Mouse (Mus musculus): ENCODE results near the gene Srl.
"Not testable (repeated sequence)": the region's sequence is repeated elsewhere in the genome, so short reads cannot be mapped to it uniquely, and the experiment has no call there.

Gene Srl

DNA sequence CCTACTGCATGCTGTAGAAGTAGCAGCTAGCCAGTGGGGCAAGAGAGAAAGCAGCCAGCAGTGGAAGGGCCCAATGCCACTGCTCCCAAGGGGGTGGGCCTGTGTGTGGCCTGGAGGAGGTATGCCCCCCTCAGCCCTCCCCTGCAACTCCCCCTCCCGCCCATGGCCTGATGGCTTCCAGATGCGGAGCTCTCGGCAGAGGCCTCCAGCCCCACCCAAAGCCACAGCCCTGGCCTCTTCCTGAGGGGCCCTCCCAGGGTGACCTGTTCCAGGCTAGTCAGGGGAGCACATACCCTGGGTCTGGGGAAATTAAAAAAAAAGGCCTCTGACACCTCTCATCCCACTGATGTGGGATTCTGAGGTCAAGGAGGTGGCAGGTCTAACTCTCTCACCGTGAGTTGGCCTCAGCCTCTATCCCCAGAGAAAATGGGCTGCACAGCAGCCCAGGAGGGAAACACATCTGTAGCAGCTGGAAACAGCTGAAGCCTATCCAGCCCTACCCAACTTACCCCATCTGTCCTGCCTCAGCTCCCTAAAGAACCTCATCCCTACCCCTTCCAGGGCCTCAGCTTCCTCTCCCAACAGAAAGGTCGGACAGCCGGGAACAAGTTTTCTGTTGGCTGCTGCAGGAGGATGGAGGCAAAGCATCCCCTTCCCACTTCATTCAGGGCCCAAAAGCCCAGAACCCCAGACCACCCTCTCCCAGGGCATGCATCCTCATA is 11.4 kb upstream of the Srl start:
- in situ Hi-C loops (cut with MboI), result no loop called here

DNA sequence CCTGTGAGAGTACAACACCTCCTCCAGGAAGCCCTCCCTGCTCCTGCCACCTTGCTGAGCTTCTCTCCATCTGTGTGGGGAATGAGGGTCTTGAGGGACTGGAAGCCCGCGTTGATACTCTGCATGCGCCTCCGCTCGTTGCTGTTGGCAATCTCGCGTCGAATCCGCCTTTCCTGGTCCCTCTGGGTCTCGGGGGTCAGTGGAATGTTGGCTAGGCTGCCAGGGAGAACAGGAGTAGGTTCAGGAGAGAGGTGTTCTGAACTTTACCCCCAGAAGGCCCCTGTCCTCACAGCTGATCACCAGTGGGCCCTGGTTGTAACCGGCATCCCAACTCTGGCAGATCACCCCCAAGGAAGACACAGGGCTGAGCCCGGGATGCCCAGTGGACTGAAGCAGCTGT is 10.3 kb upstream of the Srl start:
- in situ Hi-C loops (cut with MboI), result no loop called here

DNA sequence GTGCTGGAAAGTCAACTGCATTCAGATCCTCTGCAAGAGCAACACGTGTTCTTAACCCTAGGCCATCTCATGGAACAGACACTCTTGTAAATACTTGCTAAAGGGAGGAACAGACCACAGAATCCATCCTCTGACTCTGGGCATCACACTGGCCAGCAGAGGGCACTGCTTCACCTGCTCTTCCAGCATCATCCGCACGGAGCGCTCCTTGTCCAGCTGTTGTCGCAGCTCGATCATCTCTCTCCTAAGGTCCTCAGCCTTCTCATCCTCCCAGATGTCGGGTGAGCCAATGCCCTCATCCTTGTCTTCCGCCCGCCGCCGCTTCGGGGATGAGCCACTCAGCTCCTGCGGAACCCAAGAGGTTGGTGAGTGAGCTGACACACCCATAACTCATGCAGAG is 9.4 kb upstream of the Srl start:
- in situ Hi-C loops (cut with MboI), result no loop called here

- in situ Hi-C loops (cut with MboI), result loop anchor here (5.0 kb wide), 1 partner anchor 57 kb away; no protein-coding TSS in a partner anchor
Observed at GRCm38 (mm10) chr16:4548953-4549688, 7.5 kb upstream of the Srl start.

DNA sequence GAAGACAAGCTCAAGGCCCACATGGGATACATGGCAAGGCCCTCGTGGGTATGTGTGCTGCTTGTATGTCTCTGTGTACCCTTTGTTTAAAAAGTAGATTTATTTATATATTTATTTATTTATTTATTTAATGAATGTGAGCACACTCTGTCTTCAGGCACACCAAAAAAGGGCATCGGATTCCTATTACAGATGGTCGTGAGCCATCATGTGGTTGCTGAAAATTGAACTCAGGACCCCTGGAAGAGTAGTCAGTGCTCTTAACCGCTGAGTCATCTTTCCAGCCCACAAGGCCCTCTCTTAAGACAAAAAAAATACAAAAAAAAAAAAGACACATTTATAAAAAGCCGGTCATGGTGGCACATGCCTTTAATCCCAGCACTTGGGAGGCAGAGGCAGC is 6.0 kb upstream of the Srl start:
- in situ Hi-C loops (cut with MboI), result loop anchor here (5.0 kb wide), 1 partner anchor 55 kb away; no protein-coding TSS in a partner anchor

- in situ Hi-C loops (cut with MboI), result loop anchor here (5.0 kb wide), 1 partner anchor 55 kb away; no protein-coding TSS in a partner anchor
Observed at GRCm38 (mm10) chr16:4546838-4547237, 5.2 kb upstream of the Srl start.

DNA sequence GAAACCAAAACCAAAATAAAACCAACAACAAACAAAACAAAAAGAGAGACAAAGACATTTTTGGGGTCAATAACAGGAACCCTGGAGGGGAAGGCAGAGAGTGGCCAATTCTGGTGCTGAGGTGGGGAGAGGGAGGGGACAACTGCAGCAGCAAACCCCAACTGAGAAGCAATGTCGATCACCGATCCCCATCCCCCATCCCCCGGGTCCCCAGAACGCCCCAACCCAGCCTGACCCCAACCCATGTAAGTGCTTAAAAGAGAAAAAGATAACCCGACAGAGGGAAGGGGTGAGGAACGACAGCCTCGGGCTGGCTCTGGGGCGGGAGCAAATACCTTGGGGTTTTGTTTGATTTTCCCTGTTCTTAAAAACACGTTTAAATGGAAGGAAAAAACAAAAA is 3.2 kb upstream of the Srl start:
- in situ Hi-C loops (cut with MboI), result loop anchor here (5.0 kb wide), 1 partner anchor 53 kb away; no protein-coding TSS in a partner anchor

DNA sequence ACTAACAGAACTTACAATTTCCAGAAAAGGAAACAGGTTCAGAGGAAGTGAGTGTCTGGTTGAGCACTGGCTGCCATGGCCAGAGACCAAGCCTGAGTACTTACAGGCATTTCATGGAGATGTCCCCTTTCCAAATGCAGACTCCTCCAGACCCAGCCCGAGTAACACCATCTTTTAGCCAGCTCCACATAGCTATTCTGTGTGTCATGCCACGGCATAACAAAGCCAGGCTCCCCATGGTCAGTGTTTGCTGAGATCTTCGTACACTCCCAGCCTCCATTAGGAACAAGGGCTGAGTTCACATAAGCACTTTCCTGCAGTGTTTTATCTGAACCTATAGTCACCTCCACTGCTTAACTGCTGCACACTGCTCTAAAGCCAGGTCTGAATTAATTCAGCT is 1.6 kb upstream of the Srl start:
- in situ Hi-C loops (cut with MboI), result no loop called here

DNA sequence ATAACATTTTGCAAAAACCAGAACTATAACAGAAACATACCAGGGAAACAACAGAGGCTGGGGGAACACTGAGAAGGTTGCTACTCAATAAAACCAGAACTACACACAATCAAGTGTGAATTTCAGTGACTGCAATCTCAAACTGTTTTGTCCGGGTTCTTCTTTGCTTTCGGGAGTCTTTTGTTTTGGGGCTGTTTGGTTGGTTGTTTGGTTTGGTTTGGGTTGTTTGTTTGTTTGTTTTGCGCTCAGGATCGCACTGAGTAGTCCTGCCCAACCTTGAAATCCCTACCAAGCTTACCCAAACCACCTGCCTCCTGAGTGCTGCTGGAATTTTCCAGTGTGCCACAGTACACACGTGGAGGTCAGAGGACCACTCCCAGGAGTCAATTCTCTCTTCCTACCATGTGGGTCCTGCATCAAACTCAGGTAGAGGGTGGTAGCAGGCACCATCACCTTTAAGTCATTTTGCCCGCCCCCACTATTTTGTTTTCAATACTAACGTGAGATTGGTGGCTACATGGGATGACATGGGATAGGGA is 689 bp upstream of the Srl start:
- in situ Hi-C loops (cut with MboI), result no loop called here

GRCm38 (mm10) chr16:4541033-4541432 is 583 bp downstream of the Srl start:
- in situ Hi-C loops (cut with MboI), result no loop called here

- in situ Hi-C loops (cut with MboI), result no loop called here
Observed at GRCm38 (mm10) chr16:4540064-4540775, 1.4 kb downstream of the Srl start.

GRCm38 (mm10) chr16:4539521-4539920 is 2.1 kb downstream of the Srl start:
- in situ Hi-C loops (cut with MboI), result no loop called here

GRCm38 (mm10) chr16:4537616-4538358 is 3.8 kb downstream of the Srl start:
- in situ Hi-C loops (cut with MboI), result no loop called here

DNA sequence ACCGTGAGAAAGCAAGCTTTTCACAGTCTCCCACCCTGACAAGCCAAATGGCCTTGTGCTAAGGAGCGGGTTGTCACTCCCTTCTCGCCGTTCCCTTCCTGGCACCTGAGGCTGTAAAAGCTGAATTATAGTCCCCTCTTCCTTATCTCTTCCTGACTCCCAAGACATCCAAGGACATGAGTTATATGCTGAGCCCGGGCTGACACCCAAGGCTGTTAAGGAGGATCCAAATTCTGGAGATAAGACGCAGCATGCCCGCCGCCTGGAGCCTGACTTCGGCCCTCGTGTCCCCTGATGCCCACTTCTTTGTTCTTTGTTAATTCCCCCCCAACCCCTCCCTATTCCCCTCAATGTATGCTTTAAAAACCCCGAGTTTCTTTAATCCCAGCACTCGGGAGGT is 14.2 kb downstream of the Srl start:
- in situ Hi-C loops (cut with MboI), result not testable (repeated sequence)

DNA sequence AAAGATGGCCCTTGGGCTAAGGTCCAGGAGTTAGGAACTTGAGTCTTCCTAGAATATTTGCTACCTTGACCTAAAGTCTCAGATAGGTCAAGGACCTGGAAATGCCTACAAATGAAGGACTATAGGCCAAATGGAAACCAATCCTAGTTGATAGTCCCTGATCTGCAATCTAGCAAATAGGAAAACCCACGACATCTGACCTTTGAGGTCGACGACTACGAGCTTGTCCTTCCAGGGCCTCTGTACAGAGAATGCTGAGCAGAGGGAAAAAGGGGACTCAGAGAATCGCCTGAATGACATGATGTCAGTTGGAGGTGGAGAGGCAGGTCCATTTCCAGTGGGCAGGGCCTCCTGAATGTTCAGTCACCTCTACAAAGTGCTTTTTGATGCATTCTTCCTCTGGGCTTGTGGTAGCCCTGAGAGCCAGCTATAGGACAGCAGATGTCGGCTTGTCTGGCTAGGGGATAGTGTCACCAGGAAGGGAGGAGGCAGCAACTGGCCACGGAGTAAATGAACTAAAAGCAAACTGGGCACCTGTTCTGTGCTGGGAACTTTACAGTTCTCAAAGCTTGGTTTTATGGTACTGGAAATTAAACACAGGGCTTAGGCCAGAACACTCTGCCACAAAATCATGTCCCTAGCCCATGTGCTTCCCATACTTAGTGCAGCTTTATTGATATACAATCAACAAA is 18.2 kb downstream of the Srl start:
- in situ Hi-C loops (cut with MboI), result no loop called here

GRCm38 (mm10) chr16:4522879-4523278 is 18.7 kb downstream of the Srl start:
- in situ Hi-C loops (cut with MboI), result no loop called here

DNA sequence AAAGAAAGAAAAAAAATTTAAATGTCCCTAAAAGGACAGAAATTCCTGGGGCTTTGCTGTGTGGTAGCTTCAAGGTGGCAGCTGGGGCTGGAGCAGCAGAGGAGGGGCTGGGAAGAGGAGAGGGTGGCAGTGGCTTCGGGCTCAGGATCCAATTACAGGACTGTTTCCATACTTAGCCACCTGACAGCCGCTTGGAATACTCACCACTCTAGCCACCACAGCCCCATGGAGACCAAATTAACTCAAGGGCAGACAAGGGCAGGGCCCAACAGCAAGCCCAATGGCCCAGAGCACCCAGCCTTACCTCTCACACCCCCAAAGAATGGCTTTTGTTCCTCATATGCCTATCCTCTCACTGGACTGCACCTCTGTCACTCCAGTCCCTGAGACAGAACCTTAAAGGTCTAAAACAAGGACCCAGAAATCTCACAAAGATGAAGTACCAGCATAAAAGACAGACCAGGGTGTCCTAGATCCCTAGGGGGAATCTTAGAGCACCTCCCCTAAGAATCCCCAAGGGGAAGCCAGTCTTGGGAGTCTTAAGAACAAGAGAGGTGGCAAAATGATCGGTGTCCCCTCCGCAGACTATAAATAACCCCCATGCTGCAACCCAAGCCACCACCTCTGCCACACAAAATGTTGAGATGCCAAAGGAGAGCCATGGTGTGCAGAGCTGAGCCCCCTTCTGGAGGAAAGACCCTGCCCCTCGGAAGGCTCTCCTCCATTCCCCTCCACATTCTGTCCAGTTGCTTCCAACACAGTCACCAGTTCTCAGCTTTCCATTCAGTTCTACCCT is 19.7 kb downstream of the Srl start:
- in situ Hi-C loops (cut with MboI), result no loop called here

- in situ Hi-C loops (cut with MboI), result no loop called here
Observed at GRCm38 (mm10) chr16:4521074-4521667, 20.4 kb downstream of the Srl start.

DNA sequence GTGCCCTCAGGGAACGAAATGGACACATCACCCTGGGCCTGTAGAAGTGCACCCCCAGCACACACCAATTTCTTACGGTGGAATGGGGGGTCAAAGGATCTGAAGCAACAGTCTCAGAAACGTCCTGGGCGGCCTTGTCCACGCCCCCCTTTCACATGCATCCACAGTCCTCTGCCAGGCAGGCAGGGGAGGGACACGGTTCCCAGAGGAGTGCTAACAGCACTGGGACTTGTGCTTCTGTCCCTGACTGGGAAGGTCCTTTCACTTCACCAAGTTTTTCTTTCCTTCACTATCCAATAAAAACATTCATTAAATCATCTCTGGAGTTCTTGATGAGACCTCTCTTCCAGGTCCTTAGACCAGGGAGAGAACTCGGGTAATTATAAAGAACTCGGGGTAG is 20.9 kb downstream of the Srl start:
- in situ Hi-C loops (cut with MboI), result no loop called here

DNA sequence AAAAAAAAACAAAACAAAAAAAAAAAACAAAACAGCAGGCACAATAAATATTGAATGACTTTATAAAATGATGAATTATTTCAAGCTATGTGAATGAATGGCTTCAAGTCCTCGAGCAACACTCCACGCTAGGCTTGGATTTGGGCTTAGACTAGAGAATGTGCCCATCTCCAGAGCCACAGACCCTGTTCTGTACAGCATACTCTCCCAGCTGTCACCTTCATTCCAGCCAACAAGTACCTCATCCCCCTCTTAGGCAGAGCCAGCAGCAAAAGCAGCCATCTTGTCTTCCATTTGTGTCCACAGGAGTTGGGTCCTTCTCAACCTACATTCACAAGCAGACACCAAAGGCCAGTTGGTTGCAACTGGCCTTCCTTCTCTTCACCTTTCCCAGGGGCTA is 21.8 kb downstream of the Srl start:
- in situ Hi-C loops (cut with MboI), result no loop called here

Data from mature B cell (primary cell).